Mouse (Mus musculus): ENCODE measurements around the gene Atg4d. TPM values are rescaled to one million over a fixed set of nuclear protein-coding genes. Genes with fewer than 3 reads are reported as not detected.
"Not testable (repeated sequence)": the region's sequence is repeated elsewhere in the genome, so short reads cannot be mapped to it uniquely, and the experiment has no call there.

The Atg4d gene
- total and polyA plus RNA-seq, 3 experiments: 83.9 to 99.7 TPM; not detected in 1

DNA sequence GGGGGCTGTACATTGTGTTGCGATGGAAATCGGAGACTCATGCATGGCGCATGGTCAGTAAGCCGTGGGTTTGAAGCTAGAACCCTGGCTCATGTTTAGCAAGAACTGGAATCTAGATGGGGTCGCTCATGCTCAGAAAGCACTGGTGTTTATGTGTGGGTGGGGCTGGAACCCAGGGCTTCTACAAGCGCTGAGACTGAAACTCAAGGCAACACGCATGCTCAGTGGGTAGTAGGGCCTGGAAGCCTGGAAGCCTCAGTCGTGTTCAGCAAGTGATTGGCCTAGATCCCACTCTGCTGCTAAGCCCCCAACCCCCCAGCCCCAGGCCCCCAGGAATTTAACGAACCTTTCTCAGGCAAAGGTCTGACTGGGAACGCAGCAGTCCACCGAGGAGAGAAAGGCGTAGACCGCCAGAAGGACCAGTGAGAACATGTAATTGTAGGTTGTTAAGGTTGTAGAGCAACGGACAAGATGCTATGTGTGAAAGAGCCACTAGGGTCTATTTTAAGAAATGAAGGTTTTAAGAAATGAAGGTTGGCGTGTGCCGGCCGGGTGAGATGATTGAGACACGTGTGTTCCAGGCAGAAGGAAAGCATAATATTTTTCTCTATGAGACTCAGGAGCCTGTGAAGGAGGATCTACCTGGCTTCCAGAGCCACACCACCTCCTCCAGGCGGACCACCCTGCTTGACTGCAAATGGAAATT is 57.3 kb downstream of the Atg4d start:
- DNase-seq (ENCODE audit: low read depth, low spot score): peak; percentile 60
- H3K9ac ChIP-seq (ENCODE audit: control insufficient read depth, low read depth, low read length, poor library complexity, severe bottlenecking): peak overlapping the region; percentile 62
- H3K4me3 ChIP-seq (ENCODE audit: control insufficient read depth in 1 of 2, insufficient read depth in 1 of 2, low read depth in 2 of 2, low read length in 2 of 2): peak overlapping the region in 1 of 2 experiments; percentile 75; a peak in 1 of 4 replicates
- H3K27me3 ChIP-seq (ENCODE audit: control insufficient read depth in 1 of 2, insufficient read depth in 2 of 2, low read length in 2 of 2): no peaks in the 10 kb centered on the region
- H3K9me3 ChIP-seq (replicated peaks; ENCODE audit: insufficient read depth, low read length): no peaks in the 10 kb centered on the region
- peaks cover 16 to 22% of the 10 kb centered on the region in 2 experiments for H3K4me1 ChIP-seq (ENCODE audit: control insufficient read depth in 1 of 2, insufficient read depth in 2 of 2, low read length in 2 of 2)
- no peak for TF ChIP-seq JUND (IDR thresholded peaks at IDR 0.05; ENCODE audit: low read depth, low read length)
- 0 out of 4 replicates have a peak, but pooled peaks of 1 of the 2 experiments have one; percentile 8 for TF ChIP-seq POLR2A (IDR thresholded peaks at IDR 0.05; ENCODE audit: control insufficient read depth in 1 of 2, insufficient read depth in 1 of 2, low read depth in 1 of 2, low read length in 2 of 2, poor library complexity in 1 of 2)
- TF ChIP-seq NRF1 (IDR thresholded peaks at IDR 0.05; ENCODE audit: insufficient read depth, low read depth, low read length, poor library complexity, severe bottlenecking): no peak
- no peak overlapping the region for H3K27ac ChIP-seq (ENCODE audit: control insufficient read depth, low read depth, low read length)
- peaks cover 0 to 20% of the 10 kb centered on the region in 2 experiments; a peak in 2 of 4 replicates for H3K36me3 ChIP-seq (ENCODE audit: control insufficient read depth in 1 of 2, insufficient read depth in 2 of 2, low read length in 2 of 2)
- peaks cover 24% of the 10 kb centered on the region for H3K79me2 ChIP-seq (ENCODE audit: control insufficient read depth, insufficient read depth, low read length, poor library complexity)

DNA sequence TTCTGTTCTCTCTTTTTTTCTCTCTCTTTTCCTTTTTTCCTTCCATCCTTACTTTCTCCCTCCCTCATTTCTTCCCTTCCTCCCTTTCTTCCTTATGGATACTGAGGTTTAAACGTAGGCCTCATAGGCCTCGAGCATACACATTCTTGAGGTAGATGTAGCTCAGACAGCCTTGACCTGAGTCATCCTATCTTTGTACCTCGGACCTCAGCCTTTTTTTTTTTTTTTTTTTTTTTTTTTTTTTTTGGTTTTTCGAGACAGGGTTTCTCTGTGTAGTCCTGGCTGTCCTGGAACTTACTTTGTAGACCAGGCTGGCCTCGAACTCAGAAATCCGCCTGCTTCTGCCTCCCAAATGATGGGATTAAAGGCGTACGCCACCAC is 57.8 kb downstream of the Atg4d start:
- H3K4me3 ChIP-seq (ENCODE audit: control insufficient read depth in 1 of 2, insufficient read depth in 1 of 2, low read depth in 2 of 2, low read length in 2 of 2); H3K27me3 ChIP-seq (ENCODE audit: control insufficient read depth in 1 of 2, insufficient read depth in 2 of 2, low read length in 2 of 2); DNase-seq (ENCODE audit: low read depth, low spot score); H3K27ac ChIP-seq (ENCODE audit: control insufficient read depth, low read depth, low read length); H3K9ac ChIP-seq (ENCODE audit: control insufficient read depth, low read depth, low read length, poor library complexity, severe bottlenecking); H3K9me3 ChIP-seq (replicated peaks; ENCODE audit: insufficient read depth, low read length): not testable (repeated sequence)
- Histone ChIP-seq H3K4me1 (ENCODE audit: control insufficient read depth in 1 of 2, insufficient read depth in 2 of 2, low read length in 2 of 2) (peaks cover 22 to 28% of the 10 kb centered on the region in 2 experiments), H3K79me2 (ENCODE audit: control insufficient read depth, insufficient read depth, low read length, poor library complexity) (peaks cover 24% of the 10 kb centered on the region), H3K36me3 (ENCODE audit: control insufficient read depth in 1 of 2, insufficient read depth in 2 of 2, low read length in 2 of 2) (peaks cover 0 to 23% of the 10 kb centered on the region in 2 experiments; a peak in 2 of 4 replicates)
- peak; percentile 82 for TF ChIP-seq ZNF384 (IDR thresholded peaks at IDR 0.05; ENCODE audit: low read depth, low read length)

DNA sequence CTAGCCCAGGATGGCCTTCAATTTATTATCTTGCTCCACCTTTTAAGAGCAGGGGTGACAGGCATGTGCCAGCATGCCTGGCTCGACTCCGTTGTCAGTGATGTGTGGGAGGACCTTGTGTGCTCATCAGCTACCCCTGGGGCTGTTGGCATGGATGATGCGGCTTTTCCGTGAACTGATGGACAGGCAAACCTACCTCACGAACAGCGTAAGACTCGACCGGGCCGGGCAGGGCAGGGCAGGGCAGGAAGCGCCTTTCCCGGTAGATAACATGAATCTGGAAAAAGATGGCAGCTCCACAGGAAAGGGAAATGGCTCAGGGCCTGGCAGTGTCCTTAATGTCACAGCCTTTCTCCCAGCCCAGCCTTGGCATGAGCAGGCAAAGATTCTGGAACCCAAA is 59.2 kb downstream of the Atg4d start:
- Histone ChIP-seq H3K27ac (ENCODE audit: control insufficient read depth, low read depth, low read length) (no peak overlapping the region), H3K79me2 (ENCODE audit: control insufficient read depth, insufficient read depth, low read length, poor library complexity) (peaks cover 26% of the 10 kb centered on the region), H3K9me3 (replicated peaks; ENCODE audit: insufficient read depth, low read length) (no peaks in the 10 kb centered on the region), H3K9ac (ENCODE audit: control insufficient read depth, low read depth, low read length, poor library complexity, severe bottlenecking) (no peak overlapping the region), H3K36me3 (ENCODE audit: control insufficient read depth in 1 of 2, insufficient read depth in 2 of 2, low read length in 2 of 2) (peaks cover 0 to 22% of the 10 kb centered on the region in 2 experiments; a peak in 2 of 4 replicates), H3K27me3 (ENCODE audit: control insufficient read depth in 1 of 2, insufficient read depth in 2 of 2, low read length in 2 of 2) (no peaks in the 10 kb centered on the region), H3K4me1 (ENCODE audit: control insufficient read depth in 1 of 2, insufficient read depth in 2 of 2, low read length in 2 of 2) (peaks cover 24 to 25% of the 10 kb centered on the region in 2 experiments), H3K4me3 (ENCODE audit: control insufficient read depth in 1 of 2, insufficient read depth in 1 of 2, low read depth in 2 of 2, low read length in 2 of 2) (no peak overlapping the region)
- no peak for TF ChIP-seq ZNF384 (IDR thresholded peaks at IDR 0.05; ENCODE audit: low read depth, low read length)
- TF ChIP-seq TAL1 (IDR thresholded peaks at IDR 0.05; ENCODE audit: low read length): 0 out of 2 replicates have a peak, but pooled peaks have one; percentile 5
- no peak for DNase-seq (ENCODE audit: low read depth, low spot score)

Other genes starting within 250 kb of the Atg4d start
- gene Icam1, start 249.3 kb upstream of the Atg4d start, total RNA-seq (2012; rRNA removed): 24.4 and 26.0 TPM in 2 replicates
- 10 to 100 TPM in 1 of 2 experiments, not detected in 1; 31.0 TPM for gene Icam1, start 249.3 kb upstream of the Atg4d start, polyA plus RNA-seq (2012; ENCODE audit: insufficient read depth in 1 of 2, insufficient read length in 2 of 2, low read depth in 1 of 2, low replicate concordance in 2 of 2, missing spikeins in 1 of 2)
- 259 and 260 TPM in 2 replicates for gene Icam4, start 235.9 kb upstream of the Atg4d start, total RNA-seq (2012; rRNA removed)
- gene Icam4, start 235.9 kb upstream of the Atg4d start, polyA plus RNA-seq (2012; ENCODE audit: insufficient read depth in 1 of 2, insufficient read length in 2 of 2, low read depth in 1 of 2, low replicate concordance in 2 of 2, missing spikeins in 1 of 2): 100 to 1,000 TPM; 193 to 268 TPM
- gene Icam5, start 233.2 kb upstream of the Atg4d start, total RNA-seq (2012; rRNA removed): 4.8 TPM in 2 replicates
- gene Icam5, start 233.2 kb upstream of the Atg4d start, polyA plus RNA-seq (2012; ENCODE audit: insufficient read depth in 1 of 2, insufficient read length in 2 of 2, low read depth in 1 of 2, low replicate concordance in 2 of 2, missing spikeins in 1 of 2): 1 to 10 TPM in 1 of 2 experiments, not detected in 1; 9.5 TPM
- 1.1 and 1.5 TPM in 2 replicates for gene Zglp1, start 198.2 kb upstream of the Atg4d start, total RNA-seq (2012; rRNA removed)
- gene Zglp1, start 198.2 kb upstream of the Atg4d start, polyA plus RNA-seq (2012; ENCODE audit: insufficient read depth in 1 of 2, insufficient read length in 2 of 2, low read depth in 1 of 2, low replicate concordance in 2 of 2, missing spikeins in 1 of 2): 1 to 10 TPM in 1 of 2 experiments, not detected in 1; 8.0 TPM
- 4.6 and 6.4 TPM in 2 replicates for gene Gm49373, start 192.2 kb upstream of the Atg4d start, total RNA-seq (2012; rRNA removed)
- gene Gm49373, start 192.2 kb upstream of the Atg4d start, polyA plus RNA-seq (2012; ENCODE audit: insufficient read depth in 1 of 2, insufficient read length in 2 of 2, low read depth in 1 of 2, low replicate concordance in 2 of 2, missing spikeins in 1 of 2): 1 to 10 TPM in 1 of 2 experiments, not detected in 1; 8.3 TPM
- gene Fdx1l, start 191.7 kb upstream of the Atg4d start, total RNA-seq (2012; rRNA removed): 198 and 247 TPM in 2 replicates
- gene Fdx1l, start 191.7 kb upstream of the Atg4d start, polyA plus RNA-seq (2012; ENCODE audit: insufficient read depth in 1 of 2, insufficient read length in 2 of 2, low read depth in 1 of 2, low replicate concordance in 2 of 2, missing spikeins in 1 of 2): 100 to 1,000 TPM; 305 to 361 TPM
- gene Gm38431, start 173.3 kb upstream of the Atg4d start, total RNA-seq (2012; rRNA removed): 42.1 and 47.8 TPM in 2 replicates
- gene Gm38431, start 173.3 kb upstream of the Atg4d start, polyA plus RNA-seq (2012; ENCODE audit: insufficient read depth in 1 of 2, insufficient read length in 2 of 2, low read depth in 1 of 2, low replicate concordance in 2 of 2, missing spikeins in 1 of 2): 100 to 1,000 TPM in 1 of 2 experiments, 10 to 100 TPM in 1; 38.9 to 191 TPM
- gene Raver1, start 173.3 kb upstream of the Atg4d start, total RNA-seq (2012; rRNA removed): 50.0 and 60.1 TPM in 2 replicates
- 100 to 1,000 TPM in 1 of 2 experiments, not detected in 1; 291 TPM for gene Raver1, start 173.3 kb upstream of the Atg4d start, polyA plus RNA-seq (2012; ENCODE audit: insufficient read depth in 1 of 2, insufficient read length in 2 of 2, low read depth in 1 of 2, low replicate concordance in 2 of 2, missing spikeins in 1 of 2)
- gene Tyk2, start 134.1 kb upstream of the Atg4d start, total RNA-seq (2012; rRNA removed): 43.8 and 45.6 TPM in 2 replicates
- gene Tyk2, start 134.1 kb upstream of the Atg4d start, polyA plus RNA-seq (2012; ENCODE audit: insufficient read depth in 1 of 2, insufficient read length in 2 of 2, low read depth in 1 of 2, low replicate concordance in 2 of 2, missing spikeins in 1 of 2): 10 to 100 TPM in 1 of 2 experiments, not detected in 1; 63.3 TPM
- 751 and 779 TPM in 2 replicates for gene Cdc37, start 115.3 kb upstream of the Atg4d start, total RNA-seq (2012; rRNA removed)
- 1,000 to 10,000 TPM in 1 of 2 experiments, 100 to 1,000 TPM in 1; 914 to 1,631 TPM for gene Cdc37, start 115.3 kb upstream of the Atg4d start, polyA plus RNA-seq (2012; ENCODE audit: insufficient read depth in 1 of 2, insufficient read length in 2 of 2, low read depth in 1 of 2, low replicate concordance in 2 of 2, missing spikeins in 1 of 2)
- gene Pde4a, start 99.6 kb upstream of the Atg4d start, total RNA-seq (2012; rRNA removed): 13.8 and 16.6 TPM in 2 replicates
- gene Pde4a, start 99.6 kb upstream of the Atg4d start, polyA plus RNA-seq (2012; ENCODE audit: insufficient read depth in 1 of 2, insufficient read length in 2 of 2, low read depth in 1 of 2, low replicate concordance in 2 of 2, missing spikeins in 1 of 2): 10 to 100 TPM; 45.6 to 53.9 TPM
- gene Keap1, start 25.9 kb upstream of the Atg4d start, total RNA-seq (2012; rRNA removed): 168 and 174 TPM in 2 replicates
- gene Keap1, start 25.9 kb upstream of the Atg4d start, polyA plus RNA-seq (2012; ENCODE audit: insufficient read depth in 1 of 2, insufficient read length in 2 of 2, low read depth in 1 of 2, low replicate concordance in 2 of 2, missing spikeins in 1 of 2): 100 to 1,000 TPM in 1 of 2 experiments, 10 to 100 TPM in 1; 67.5 to 171 TPM
- 0.04 TPM in 1 of 2 replicates, not detected in the other for gene S1pr5, start 16.9 kb upstream of the Atg4d start, total RNA-seq (2012; rRNA removed)
- gene S1pr5, start 16.9 kb upstream of the Atg4d start, polyA plus RNA-seq (2012; ENCODE audit: insufficient read depth in 1 of 2, insufficient read length in 2 of 2, low read depth in 1 of 2, low replicate concordance in 2 of 2, missing spikeins in 1 of 2): under 1 TPM in 1 of 2 experiments, not detected in 1; 0.08 TPM
- 175 and 199 TPM in 2 replicates for gene Kri1, start 22.7 kb downstream of the Atg4d start, total RNA-seq (2012; rRNA removed)
- gene Kri1, start 22.7 kb downstream of the Atg4d start, polyA plus RNA-seq (2012; ENCODE audit: insufficient read depth in 1 of 2, insufficient read length in 2 of 2, low read depth in 1 of 2, low replicate concordance in 2 of 2, missing spikeins in 1 of 2): 100 to 1,000 TPM in 1 of 2 experiments, 10 to 100 TPM in 1; 76.1 to 233 TPM
- 40.1 and 55.2 TPM in 2 replicates for gene Cdkn2d, start 26.1 kb downstream of the Atg4d start, total RNA-seq (2012; rRNA removed)
- gene Cdkn2d, start 26.1 kb downstream of the Atg4d start, polyA plus RNA-seq (2012; ENCODE audit: insufficient read depth in 1 of 2, insufficient read length in 2 of 2, low read depth in 1 of 2, low replicate concordance in 2 of 2, missing spikeins in 1 of 2): 10 to 100 TPM in 1 of 2 experiments, not detected in 1; 67.9 TPM
- gene Ap1m2, start 47.0 kb downstream of the Atg4d start, total RNA-seq (2012; rRNA removed): 0.52 and 0.73 TPM in 2 replicates
- 1 to 10 TPM in 1 of 2 experiments, not detected in 1; 1.0 TPM for gene Ap1m2, start 47.0 kb downstream of the Atg4d start, polyA plus RNA-seq (2012; ENCODE audit: insufficient read depth in 1 of 2, insufficient read length in 2 of 2, low read depth in 1 of 2, low replicate concordance in 2 of 2, missing spikeins in 1 of 2)
- gene Slc44a2, start 55.4 kb downstream of the Atg4d start, total RNA-seq (2012; rRNA removed): 27.3 and 30.7 TPM in 2 replicates
- 100 to 1,000 TPM in 1 of 2 experiments, not detected in 1; 121 TPM for gene Slc44a2, start 55.4 kb downstream of the Atg4d start, polyA plus RNA-seq (2012; ENCODE audit: insufficient read depth in 1 of 2, insufficient read length in 2 of 2, low read depth in 1 of 2, low replicate concordance in 2 of 2, missing spikeins in 1 of 2)
- gene Ilf3, start 102.6 kb downstream of the Atg4d start, total RNA-seq (2012; rRNA removed): 210 and 235 TPM in 2 replicates
- gene Ilf3, start 102.6 kb downstream of the Atg4d start, polyA plus RNA-seq (2012; ENCODE audit: insufficient read depth in 1 of 2, insufficient read length in 2 of 2, low read depth in 1 of 2, low replicate concordance in 2 of 2, missing spikeins in 1 of 2): 100 to 1,000 TPM in 1 of 2 experiments, 10 to 100 TPM in 1; 67.4 to 519 TPM
- gene Qtrt1, start 146.5 kb downstream of the Atg4d start, total RNA-seq (2012; rRNA removed): 173 and 199 TPM in 2 replicates
- gene Qtrt1, start 146.5 kb downstream of the Atg4d start, polyA plus RNA-seq (2012; ENCODE audit: insufficient read depth in 1 of 2, insufficient read length in 2 of 2, low read depth in 1 of 2, low replicate concordance in 2 of 2, missing spikeins in 1 of 2): 100 to 1,000 TPM in 1 of 2 experiments, not detected in 1; 244 TPM
- gene Dnm2, start 159.6 kb downstream of the Atg4d start, total RNA-seq (2012; rRNA removed): 110 and 117 TPM in 2 replicates
- 100 to 1,000 TPM; 237 to 832 TPM for gene Dnm2, start 159.6 kb downstream of the Atg4d start, polyA plus RNA-seq (2012; ENCODE audit: insufficient read depth in 1 of 2, insufficient read length in 2 of 2, low read depth in 1 of 2, low replicate concordance in 2 of 2, missing spikeins in 1 of 2)
- 128 and 146 TPM in 2 replicates for gene Tmed1, start 245.0 kb downstream of the Atg4d start, total RNA-seq (2012; rRNA removed)
- gene Tmed1, start 245.0 kb downstream of the Atg4d start, polyA plus RNA-seq (2012; ENCODE audit: insufficient read depth in 1 of 2, insufficient read length in 2 of 2, low read depth in 1 of 2, low replicate concordance in 2 of 2, missing spikeins in 1 of 2): 10 to 100 TPM in 1 of 2 experiments, not detected in 1; 89.4 TPM